ENCODE assay signal across 11 mouse cellular contexts in genomic region chr5:108836156-108836555, GRCm38 (mm10). TPM values are rescaled to one million over a fixed set of nuclear protein-coding genes. Genes with fewer than 3 reads are reported as not detected.
A peak's percentile ranks its signal among the peaks of the same experiment; 100 is the strongest.
DNase-seq lines count a peak whose midpoint lies in the region; ATAC-seq and TF ChIP-seq lines count a peak whose summit lies in the region.
"Had no signal": no experiment of that assay in that cellular context is flagged by ENCODE, and none has a peak within 500 bp of the region (broad histone marks: within the 10 kb centered on the region; RNA-seq: fewer than 3 reads in every experiment).

No protein-coding gene starts in this region.

- H3K4me3 ChIP-seq in heart, postnatal 0 days (ENCODE audit: low read depth, low read length): no peak overlapping the region
- no peak overlapping the region for H3K4me3 ChIP-seq in CH12.LX (replicated peaks in 1 of 3; ENCODE audit: low read depth in 2 of 3, low read length in 2 of 3, poor library complexity in 1 of 3)
- H3K4me3 ChIP-seq in lung, adult 2 months (replicated peaks; ENCODE audit: extremely low read depth, low read depth, low read length): no peak overlapping the region
- H3K4me3 ChIP-seq: heart, embryonic 13.5 days had no signal

- 63% methylated on average over 1 of the region's 1 CpGs for WGBS in heart, postnatal 0 days
- WGBS in lung, adult 2 months: 53% methylated on average over 1 of the region's 1 CpGs

- no peak for DNase-seq in heart, postnatal 0 days (ENCODE audit: low spot score)
- DNase-seq in heart, adult 18-20 months: no peak
- peak; percentile 22 for DNase-seq in CH12.LX (ENCODE audit: extremely low read depth)
- peak; percentile 9 for DNase-seq in brain, embryonic 14.5 days (ENCODE audit: low read depth)
- peak; percentile 39 for DNase-seq in lung, adult 2 months
- DNase-seq in right cerebral cortex, postnatal 4 days: no peak
- DNase-seq in spleen, postnatal 10 days (ENCODE audit: low spot score in 2 of 2): no peak
- DNase-seq in cerebellum, adult 18-20 months: no peak
- DNase-seq: cerebellum, postnatal 36 days had no signal

- TF ChIP-seq EP300 in heart, postnatal 0 days (IDR thresholded peaks at IDR 0.05; ENCODE audit: low read depth): no peak
- TF ChIP-seq EP300 in CH12.LX (IDR thresholded peaks at IDR 0.05; ENCODE audit: low read length): no peak

- H3K4me2 ChIP-seq in heart, postnatal 0 days (ENCODE audit: low read depth, low read length): no peak overlapping the region
- H3K4me2 ChIP-seq in CH12.LX (ENCODE audit: insufficient read depth, low read depth, poor library complexity, severe bottlenecking): no peak overlapping the region
- H3K4me2 ChIP-seq: heart, embryonic 13.5 days had no signal

- peak; percentile 45 for TF ChIP-seq CTCF in heart, postnatal 0 days (IDR thresholded peaks at IDR 0.05; ENCODE audit: low read depth)
- peak; percentile 26 to 59; a peak in 2 of 4 replicates for TF ChIP-seq CTCF in CH12.LX (conservative IDR thresholded peaks at IDR 0.05 in 1 of 2, IDR thresholded peaks at IDR 0.05 in 1 of 2; ENCODE audit: low read depth in 2 of 2, low read length in 2 of 2)
- peak; percentile 35; the same call in 1 of the 2 replicates for TF ChIP-seq CTCF in brain, embryonic 14.5 days (IDR thresholded peaks at IDR 0.05; ENCODE audit: borderline replicate concordance, extremely low read depth, insufficient read depth, insufficient read length)
- TF ChIP-seq CTCF in lung, adult 2 months (IDR thresholded peaks at IDR 0.05; ENCODE audit: insufficient read depth, low read length): no peak

- no peaks in the 10 kb centered on the region for H3K4me1 ChIP-seq in heart, postnatal 0 days (ENCODE audit: control insufficient read depth, insufficient read depth)
- H3K4me1 ChIP-seq in CH12.LX (ENCODE audit: control insufficient read depth in 1 of 2, insufficient read depth in 2 of 2): no peaks in the 10 kb centered on the region
- H3K4me1 ChIP-seq in lung, adult 2 months (ENCODE audit: control insufficient read depth, insufficient read depth, low read length): no peaks in the 10 kb centered on the region
- H3K4me1 ChIP-seq: heart, embryonic 13.5 days had no signal

- H3K9me3 ChIP-seq in heart, postnatal 0 days (replicated peaks; ENCODE audit: control insufficient read depth, low read length): no peaks in the 10 kb centered on the region
- no peaks in the 10 kb centered on the region for H3K9me3 ChIP-seq in CH12.LX (replicated peaks; ENCODE audit: low read length)
- H3K9me3 ChIP-seq: heart, embryonic 13.5 days had no signal

- no peaks in the 10 kb centered on the region for H3K36me3 ChIP-seq in heart, postnatal 0 days (replicated peaks; ENCODE audit: control insufficient read depth, insufficient read depth, low read length)
- no peaks in the 10 kb centered on the region for H3K36me3 ChIP-seq in CH12.LX (replicated peaks in 1 of 2; ENCODE audit: control insufficient read depth in 1 of 2, insufficient read depth in 1 of 2, low read length in 1 of 2)
- H3K36me3 ChIP-seq: heart, embryonic 13.5 days had no signal

- H3K27me3 ChIP-seq in heart, postnatal 0 days (ENCODE audit: control insufficient read depth, insufficient read depth, low read length): no peaks in the 10 kb centered on the region
- H3K27me3 ChIP-seq in CH12.LX (replicated peaks): peaks cover 7% of the 10 kb centered on the region
- H3K27me3 ChIP-seq: heart, embryonic 13.5 days had no signal

- TF ChIP-seq RAD21 in CH12.LX (IDR thresholded peaks at IDR 0.05; ENCODE audit: low read depth, low read length): peak; percentile 23

- H3K27ac ChIP-seq in heart, postnatal 0 days (ENCODE audit: low read depth): no peak overlapping the region
- H3K27ac ChIP-seq in CH12.LX (ENCODE audit: insufficient read depth, low read depth): no peak overlapping the region
- H3K27ac ChIP-seq: heart, embryonic 13.5 days had no signal

- in situ Hi-C loops in CH12.LX (cut with MboI; ENCODE audit: low pct_ligation_motif_present, low pct_unique_long_range_greater_than_20kb, low sequenced_read_pairs): no loop called here

- ATAC-seq in heart, postnatal 0 days (ENCODE audit: insufficient read depth, low read depth): no peak

- no peaks in the 10 kb centered on the region for H3K79me2 ChIP-seq in CH12.LX (replicated peaks; ENCODE audit: control insufficient read depth, extremely low read depth, insufficient read depth, poor library complexity, severe bottlenecking)

- H3K9ac ChIP-seq in heart, postnatal 0 days (replicated peaks; ENCODE audit: low read depth, low read length): no peak overlapping the region
- no peak overlapping the region for H3K9ac ChIP-seq in CH12.LX (ENCODE audit: insufficient read depth, low read depth)
- H3K9ac ChIP-seq: heart, embryonic 13.5 days had no signal

- dilution Hi-C loops in CH12.LX (cut with MboI; ENCODE audit: extremely low pct_ligation_motif_present, extremely low pct_unique_long_range_greater_than_20kb, low sequenced_read_pairs): no loop called here

- TF ChIP-seq POLR2A in CH12.LX (IDR thresholded peaks at IDR 0.05; ENCODE audit: low read depth, low read length): no peak
- TF ChIP-seq POLR2A in brain, embryonic 14.5 days (IDR thresholded peaks at IDR 0.05; ENCODE audit: borderline replicate concordance, extremely low read depth, insufficient read depth, insufficient read length, poor library complexity, severe bottlenecking): no peak
- TF ChIP-seq POLR2A in lung, adult 2 months (IDR thresholded peaks at IDR 0.05; ENCODE audit: borderline replicate concordance, extremely low read depth, low read depth, low read length): no peak

TF ChIP-seq in CH12.LX, 34 proteins besides CTCF, POLR2A, EP300 and RAD21:
- TF ChIP-seq HCFC1 (IDR thresholded peaks at IDR 0.05; ENCODE audit: low read depth, low read length): no peak
- no peak for TF ChIP-seq ZC3H11A (IDR thresholded peaks at IDR 0.05; ENCODE audit: low read depth, low read length)
- TF ChIP-seq USF1 (IDR thresholded peaks at IDR 0.05; ENCODE audit: low read depth, low read length): no peak
- TF ChIP-seq IRF4 (IDR thresholded peaks at IDR 0.05; ENCODE audit: low read depth, low read length): no peak
- peak; percentile 16; the same call in 1 of the 2 replicates for TF ChIP-seq SMC3 (IDR thresholded peaks at IDR 0.05; ENCODE audit: low read depth, low read length)

RNA-seq across cellular contexts. Expression of gene Vmn2r9, which starts 16.2 kb away (rescaled TPM):
- total RNA-seq in heart, postnatal 0 days (2014; rRNA removed; ENCODE audit: low replicate concordance): not detected in 2 replicates
- polyA plus RNA-seq in heart, postnatal 0 days (2015; fragmentation: Nextera tagmentation; extraction: Ambion mirVana): not detected in 2 replicates
- total RNA-seq in heart, adult 18-20 months (2021): not detected
- total RNA-seq in CH12.LX (2012; rRNA removed): not detected in 2 replicates
- total RNA-seq in CH12.LX (2014; rRNA removed): not detected in 2 replicates
- polyA plus RNA-seq in CH12.LX (2012; ENCODE audit: insufficient read length, low read depth): not detected in 2 replicates
- polyA plus RNA-seq in brain, embryonic 14.5 days (2012; rRNA removed): not detected in 2 replicates
- not detected in 2 replicates for polyA plus RNA-seq in lung, adult 2 months (2012; rRNA removed)
- total RNA-seq: left cerebral cortex, postnatal 36 days had no signal
- polyA plus RNA-seq: heart, embryonic 13.5 days had no signal

RNA-seq across cellular contexts. Expression of gene Vmn2r8, which starts 27.5 kb away (rescaled TPM):
- total RNA-seq in heart, postnatal 0 days (2014; rRNA removed; ENCODE audit: low replicate concordance): not detected in 2 replicates
- polyA plus RNA-seq in heart, postnatal 0 days (2015; fragmentation: Nextera tagmentation; extraction: Ambion mirVana): not detected in 2 replicates
- not detected for total RNA-seq in heart, adult 18-20 months (2021)
- not detected in 2 replicates for total RNA-seq in CH12.LX (2012; rRNA removed)
- total RNA-seq in CH12.LX (2014; rRNA removed): not detected in 2 replicates
- polyA plus RNA-seq in CH12.LX (2012; ENCODE audit: insufficient read length, low read depth): not detected in 2 replicates
- polyA plus RNA-seq in brain, embryonic 14.5 days (2012; rRNA removed): not detected in 2 replicates
- not detected in 2 replicates for polyA plus RNA-seq in lung, adult 2 months (2012; rRNA removed)
- total RNA-seq: left cerebral cortex, postnatal 36 days had no signal
- polyA plus RNA-seq: heart, embryonic 13.5 days had no signal

RNA-seq across cellular contexts. Expression of gene Tmed11, which starts 41.0 kb away (rescaled TPM):
- total RNA-seq in heart, postnatal 0 days (2014; rRNA removed; ENCODE audit: low replicate concordance): not detected in 2 replicates
- polyA plus RNA-seq in heart, postnatal 0 days (2015; fragmentation: Nextera tagmentation; extraction: Ambion mirVana): not detected in 2 replicates
- not detected for total RNA-seq in heart, adult 18-20 months (2021)
- total RNA-seq in CH12.LX (2012; rRNA removed) (not detected in 2 replicates), CH12.LX (2014; rRNA removed) (not detected in 2 replicates)
- polyA plus RNA-seq in CH12.LX (2012; ENCODE audit: insufficient read length, low read depth): not detected in 2 replicates
- not detected in 2 replicates for polyA plus RNA-seq in brain, embryonic 14.5 days (2012; rRNA removed)
- not detected in 2 replicates for polyA plus RNA-seq in lung, adult 2 months (2012; rRNA removed)
- total RNA-seq: left cerebral cortex, postnatal 36 days had no signal
- polyA plus RNA-seq: heart, embryonic 13.5 days had no signal

Comparison
In these comparisons a context has a peak if more than half of its experiments do, and no peak if none do; other contexts are left out.
1. DNase-seq: peak in CH12.LX (single experiment), brain, embryonic 14.5 days (single experiment) and lung, adult 2 months (single experiment); none in heart, postnatal 0 days (single experiment), heart, adult 18-20 months (0 of 2), right cerebral cortex, postnatal 4 days (single experiment), spleen, postnatal 10 days (0 of 2) and cerebellum, adult 18-20 months (0 of 2).